Mouse (Mus musculus): Measurements from ENCODE around the gene Dusp3. TPM values are rescaled to one million over a fixed set of nuclear protein-coding genes. Genes with fewer than 3 reads are reported as not detected.
"Not testable (repeated sequence)": the region's sequence is repeated elsewhere in the genome, so short reads cannot be mapped to it uniquely, and the experiment has no call there.

The Dusp3 gene
- polyA plus RNA-seq, 1 experiment from 2014 or later = 26.2 TPM

GRCm38 (mm10) chr11:101991813-101992212 is 5.0 kb upstream of the Dusp3 start:
- no peak overlapping the region for H3K4me2 ChIP-seq (replicated peaks)
- no peaks in the 10 kb centered on the region for H3K36me3 ChIP-seq
- ATAC-seq (ENCODE audit: insufficient number of reproducible peaks, low FRiP score, low TSS enrichment, low read depth) = no peak
- H3K9me3 ChIP-seq (replicated peaks) = no peaks in the 10 kb centered on the region
- H3K27ac ChIP-seq (replicated peaks) = no peak overlapping the region
- no peaks in the 10 kb centered on the region for H3K4me1 ChIP-seq
- H3K27me3 ChIP-seq = 0 out of 2 replicates have a peak, but pooled peaks cover under 1% of the 10 kb centered on the region
- no peak overlapping the region for H3K4me3 ChIP-seq (replicated peaks)
- WGBS = 75% methylated on average over 3 of the region's 3 CpGs
- H3K9ac ChIP-seq = no peak overlapping the region

DNA sequence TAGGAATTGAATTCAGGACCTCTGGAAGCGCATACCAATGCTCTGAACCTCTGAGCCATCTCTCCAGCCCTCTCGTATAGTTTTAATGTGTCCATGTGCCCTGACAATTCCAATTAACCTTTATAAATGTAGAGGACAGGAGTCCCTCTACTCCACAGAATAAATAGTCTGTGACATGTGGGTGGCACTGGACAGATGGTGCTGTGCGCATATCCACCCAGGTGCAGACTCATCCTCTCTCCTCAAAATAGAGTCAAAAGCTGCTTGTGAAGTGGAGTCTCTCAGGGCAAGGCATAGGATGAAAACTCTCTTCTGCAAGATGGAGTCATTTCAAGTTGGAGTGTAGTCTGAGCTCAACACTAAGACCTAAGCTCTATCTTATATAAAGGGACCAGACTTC is 3.4 kb upstream of the Dusp3 start:
- H3K4me2 ChIP-seq (replicated peaks) = no peak overlapping the region
- 0 out of 2 replicates have a peak, but pooled peaks cover 5% of the 10 kb centered on the region for H3K27me3 ChIP-seq
- no peak for ATAC-seq (ENCODE audit: insufficient number of reproducible peaks, low FRiP score, low TSS enrichment, low read depth)
- H3K36me3 ChIP-seq = no peaks in the 10 kb centered on the region
- H3K4me1 ChIP-seq = peaks cover 6% of the 10 kb centered on the region
- no peaks in the 10 kb centered on the region for H3K9me3 ChIP-seq (replicated peaks)
- H3K9ac ChIP-seq = no peak overlapping the region
- 74% methylated on average over 3 of the region's 3 CpGs for WGBS
- H3K4me3 ChIP-seq (replicated peaks) = no peak overlapping the region
- H3K27ac ChIP-seq (replicated peaks) = no peak overlapping the region

DNA sequence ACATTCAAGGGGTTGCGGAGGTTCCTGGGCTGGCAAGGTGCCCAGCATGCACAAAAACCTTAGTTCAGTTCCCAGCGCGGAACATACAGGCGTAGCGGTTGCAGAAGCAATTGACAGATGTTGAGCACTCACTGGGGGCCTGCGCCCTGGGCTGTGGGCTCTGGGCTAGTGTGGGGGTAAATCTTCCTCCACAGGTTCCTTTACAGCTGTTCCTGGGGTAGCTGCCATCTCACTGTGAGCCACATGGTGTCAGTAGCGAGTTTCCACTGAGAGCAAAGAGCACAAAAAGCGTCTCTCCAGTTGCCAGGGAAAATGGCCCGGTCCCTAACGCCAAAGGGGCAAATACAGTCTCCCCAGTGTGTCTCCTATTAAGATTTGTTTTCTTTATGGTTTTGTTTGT is 823 bp downstream of the Dusp3 start:
- peak overlapping the region; percentile 19 for H3K4me2 ChIP-seq (replicated peaks)
- no peaks in the 10 kb centered on the region for H3K36me3 ChIP-seq
- no peak overlapping the region for H3K27ac ChIP-seq (replicated peaks)
- no peak overlapping the region for H3K9ac ChIP-seq
- no peak; the same call in 1 of the 2 replicates for ATAC-seq (ENCODE audit: insufficient number of reproducible peaks, low FRiP score, low TSS enrichment, low read depth)
- no peak overlapping the region for H3K4me3 ChIP-seq (replicated peaks)
- peaks cover 28% of the 10 kb centered on the region for H3K4me1 ChIP-seq
- peaks cover 5% of the 10 kb centered on the region; the same call in 1 of the 2 replicates for H3K27me3 ChIP-seq
- WGBS = 3% methylated on average over 10 of the region's 10 CpGs
- H3K9me3 ChIP-seq (replicated peaks) = no peaks in the 10 kb centered on the region

GRCm38 (mm10) chr11:101985450-101985849 is 1.4 kb downstream of the Dusp3 start:
- not testable (repeated sequence) for H3K9me3 ChIP-seq (replicated peaks); ATAC-seq (ENCODE audit: insufficient number of reproducible peaks, low FRiP score, low TSS enrichment, low read depth); H3K9ac ChIP-seq; H3K27ac ChIP-seq (replicated peaks); H3K4me2 ChIP-seq (replicated peaks); H3K27me3 ChIP-seq; H3K4me3 ChIP-seq (replicated peaks); H3K36me3 ChIP-seq
- peaks cover 28% of the 10 kb centered on the region for H3K4me1 ChIP-seq
- WGBS = 59% methylated on average over 6 of the region's 6 CpGs

GRCm38 (mm10) chr11:101984054-101985025 is 2.5 kb downstream of the Dusp3 start, which contains the start of gene Cfap97d1:
TSS of gene Cfap97d1 (plus strand) at chr11:101984279.
- H3K9ac ChIP-seq = peak within 1 kb of the TSS; percentile 56
- under 1% methylated on average over 64 of the region's 71 CpGs for WGBS
- H3K4me3 ChIP-seq (replicated peaks) = peak within 1 kb of the TSS; percentile 67
- H3K4me1 ChIP-seq = peaks cover 28% of the 10 kb centered on the region
- no peaks in the 10 kb centered on the region for H3K36me3 ChIP-seq
- peak; percentile 85 for ATAC-seq (ENCODE audit: insufficient number of reproducible peaks, low FRiP score, low TSS enrichment, low read depth)
- H3K27ac ChIP-seq (replicated peaks) = peak within 1 kb of the TSS; percentile 79
- H3K4me2 ChIP-seq (replicated peaks) = peak within 1 kb of the TSS; percentile 98
- no peaks in the 10 kb centered on the region for H3K9me3 ChIP-seq (replicated peaks)
- peaks cover 5% of the 10 kb centered on the region; the same call in 1 of the 2 replicates for H3K27me3 ChIP-seq

DNA sequence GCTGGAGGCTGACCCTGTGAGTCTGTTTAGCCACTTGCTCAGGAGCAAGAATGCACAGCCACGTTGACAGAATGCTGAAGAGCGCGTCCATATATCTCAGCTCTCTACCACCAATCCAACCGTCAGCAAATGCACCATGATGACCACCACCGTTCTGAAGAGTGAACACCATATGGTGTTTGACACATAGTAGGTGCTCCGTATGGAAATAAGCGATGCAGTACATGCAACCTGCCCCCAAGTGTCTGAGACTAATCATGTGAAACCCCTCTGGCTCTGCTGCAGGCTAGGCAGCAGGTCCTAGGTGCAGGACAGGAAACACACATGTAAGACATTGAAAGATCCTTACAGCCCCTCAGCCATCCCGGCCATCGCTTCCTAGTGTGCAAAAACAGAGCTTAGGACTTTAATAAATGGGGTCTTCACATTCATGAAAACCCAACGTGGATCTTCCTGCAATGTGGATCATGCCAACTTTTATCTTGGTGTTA is 3.3 kb downstream of the Dusp3 start:
- Histone ChIP-seq H3K4me2 (replicated peaks) (peak overlapping the region; percentile 98), H3K27me3 (peaks cover 5% of the 10 kb centered on the region; the same call in 1 of the 2 replicates), H3K4me3 (replicated peaks) (peak overlapping the region; percentile 67; the same call in 1 of the 2 replicates), H3K9me3 (replicated peaks) (no peaks in the 10 kb centered on the region), H3K9ac (no peak overlapping the region), H3K27ac (replicated peaks) (no peak overlapping the region), H3K4me1 (peaks cover 28% of the 10 kb centered on the region), H3K36me3 (0 out of 2 replicates have a peak, but pooled peaks cover 3% of the 10 kb centered on the region)
- 70% methylated on average over 10 of the region's 10 CpGs for WGBS
- ATAC-seq (ENCODE audit: insufficient number of reproducible peaks, low FRiP score, low TSS enrichment, low read depth) = no peak

- no peak for ATAC-seq (ENCODE audit: insufficient number of reproducible peaks, low FRiP score, low TSS enrichment, low read depth)
- Histone ChIP-seq H3K9me3 (replicated peaks) (no peaks in the 10 kb centered on the region), H3K4me3 (replicated peaks) (no peak overlapping the region; the same call in 1 of the 2 replicates), H3K4me2 (replicated peaks) (peak overlapping the region; percentile 98; the same call in 1 of the 2 replicates), H3K27me3 (peaks cover 5% of the 10 kb centered on the region; the same call in 1 of the 2 replicates), H3K27ac (replicated peaks) (no peak overlapping the region), H3K36me3 (0 out of 2 replicates have a peak, but pooled peaks cover 3% of the 10 kb centered on the region), H3K9ac (no peak overlapping the region), H3K4me1 (peaks cover 28% of the 10 kb centered on the region)
- 60% methylated on average over 6 of the region's 6 CpGs for WGBS
Measured at GRCm38 (mm10) chr11:101982981-101983411, 3.8 kb downstream of the Dusp3 start.

- Histone ChIP-seq H3K9ac (no peak overlapping the region), H3K9me3 (replicated peaks) (no peaks in the 10 kb centered on the region), H3K4me3 (replicated peaks) (no peak overlapping the region), H3K27me3 (peaks cover 5% of the 10 kb centered on the region; the same call in 1 of the 2 replicates), H3K4me1 (peaks cover 28% of the 10 kb centered on the region), H3K4me2 (replicated peaks) (no peak overlapping the region), H3K27ac (replicated peaks) (no peak overlapping the region), H3K36me3 (0 out of 2 replicates have a peak, but pooled peaks cover 3% of the 10 kb centered on the region)
- ATAC-seq (ENCODE audit: insufficient number of reproducible peaks, low FRiP score, low TSS enrichment, low read depth) = no peak
- 68% methylated on average over 12 of the region's 12 CpGs for WGBS
Measured at GRCm38 (mm10) chr11:101981850-101982249, 5.0 kb downstream of the Dusp3 start.

DNA sequence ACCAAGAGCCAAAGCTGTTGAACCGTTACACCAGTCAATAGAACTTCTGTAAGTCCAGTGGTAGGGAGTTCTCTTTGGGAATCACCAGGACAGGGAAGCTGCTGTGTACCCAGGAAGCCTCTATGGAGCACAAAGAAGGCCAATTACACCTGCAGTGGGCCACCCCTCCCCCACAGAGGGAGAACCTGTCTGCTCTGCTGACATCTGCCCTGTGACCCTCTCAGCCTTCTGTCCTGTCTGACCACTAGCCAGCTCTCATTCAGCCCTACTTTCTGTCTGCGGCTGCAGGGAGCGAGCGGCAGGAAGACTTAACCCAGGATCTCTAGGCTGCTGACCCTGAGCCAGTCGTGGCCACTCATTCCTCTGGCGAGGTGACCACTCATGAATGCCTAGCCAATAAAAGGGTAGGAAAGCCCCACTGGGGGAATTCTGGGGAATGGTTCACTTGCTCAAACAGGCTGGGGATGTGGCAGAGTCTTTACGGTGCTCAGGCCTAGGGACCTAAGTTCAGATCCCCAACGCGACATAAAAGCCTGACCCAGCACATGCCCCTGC is 6.1 kb downstream of the Dusp3 start:
- Histone ChIP-seq H3K9ac (no peak overlapping the region), H3K4me2 (replicated peaks) (no peak overlapping the region), H3K4me1 (peaks cover 22% of the 10 kb centered on the region), H3K4me3 (replicated peaks) (no peak overlapping the region), H3K36me3 (0 out of 2 replicates have a peak, but pooled peaks cover 3% of the 10 kb centered on the region), H3K27ac (replicated peaks) (no peak overlapping the region), H3K27me3 (no peaks in the 10 kb centered on the region; the same call in 1 of the 2 replicates), H3K9me3 (replicated peaks) (no peaks in the 10 kb centered on the region)
- ATAC-seq (ENCODE audit: insufficient number of reproducible peaks, low FRiP score, low TSS enrichment, low read depth) = no peak
- 74% methylated on average over 9 of the region's 9 CpGs for WGBS

- Histone ChIP-seq H3K9ac (no peak overlapping the region), H3K4me1 (peaks cover 14% of the 10 kb centered on the region), H3K4me3 (replicated peaks) (no peak overlapping the region), H3K27me3 (no peaks in the 10 kb centered on the region; the same call in 1 of the 2 replicates), H3K4me2 (replicated peaks) (no peak overlapping the region), H3K27ac (replicated peaks) (no peak overlapping the region), H3K36me3 (0 out of 2 replicates have a peak, but pooled peaks cover 3% of the 10 kb centered on the region), H3K9me3 (replicated peaks) (no peaks in the 10 kb centered on the region)
- WGBS = 85% methylated on average over 5 of the region's 5 CpGs
- ATAC-seq (ENCODE audit: insufficient number of reproducible peaks, low FRiP score, low TSS enrichment, low read depth) = no peak
Measured at GRCm38 (mm10) chr11:101979140-101979539, 7.7 kb downstream of the Dusp3 start.

DNA sequence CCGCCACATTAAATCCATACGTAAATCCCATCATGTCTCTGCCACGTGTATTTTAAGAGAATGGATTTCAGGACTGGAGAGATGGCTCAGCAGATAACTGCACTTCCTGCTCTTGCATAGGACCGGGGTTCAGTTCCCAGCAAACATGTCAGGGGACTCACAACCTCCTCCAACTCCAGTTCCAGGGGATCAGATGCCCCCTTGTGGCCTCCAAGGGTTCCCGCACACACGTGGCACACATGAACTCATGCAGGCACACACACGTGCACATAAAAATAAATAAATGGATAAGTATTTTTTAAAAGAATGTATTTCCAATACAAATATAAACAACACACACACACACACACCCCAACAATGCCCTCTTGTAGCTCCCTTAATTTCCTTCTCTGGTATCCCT is 9.9 kb downstream of the Dusp3 start:
- H3K4me1 ChIP-seq = peaks cover 4% of the 10 kb centered on the region; the same call in 1 of the 2 replicates
- no peak overlapping the region for H3K27ac ChIP-seq (replicated peaks)
- 94% methylated on average over 7 of the region's 7 CpGs for WGBS

More for the DNA sequence above, 9.9 kb downstream of the Dusp3 start:
- H3K9me3 ChIP-seq (replicated peaks) = no peaks in the 10 kb centered on the region
- no peak for ATAC-seq (ENCODE audit: insufficient number of reproducible peaks, low FRiP score, low TSS enrichment, low read depth)
- H3K4me2 ChIP-seq (replicated peaks) = no peak overlapping the region
- 0 out of 2 replicates have a peak, but pooled peaks cover 3% of the 10 kb centered on the region for H3K36me3 ChIP-seq
- H3K4me3 ChIP-seq (replicated peaks) = no peak overlapping the region
- H3K9ac ChIP-seq = no peak overlapping the region
- H3K27me3 ChIP-seq = no peaks in the 10 kb centered on the region

All from embryonic facial prominence, embryonic 15.5 days (tissue).